Mouse (Mus musculus): Measurements from ENCODE around the gene Pgm2.

DNA sequence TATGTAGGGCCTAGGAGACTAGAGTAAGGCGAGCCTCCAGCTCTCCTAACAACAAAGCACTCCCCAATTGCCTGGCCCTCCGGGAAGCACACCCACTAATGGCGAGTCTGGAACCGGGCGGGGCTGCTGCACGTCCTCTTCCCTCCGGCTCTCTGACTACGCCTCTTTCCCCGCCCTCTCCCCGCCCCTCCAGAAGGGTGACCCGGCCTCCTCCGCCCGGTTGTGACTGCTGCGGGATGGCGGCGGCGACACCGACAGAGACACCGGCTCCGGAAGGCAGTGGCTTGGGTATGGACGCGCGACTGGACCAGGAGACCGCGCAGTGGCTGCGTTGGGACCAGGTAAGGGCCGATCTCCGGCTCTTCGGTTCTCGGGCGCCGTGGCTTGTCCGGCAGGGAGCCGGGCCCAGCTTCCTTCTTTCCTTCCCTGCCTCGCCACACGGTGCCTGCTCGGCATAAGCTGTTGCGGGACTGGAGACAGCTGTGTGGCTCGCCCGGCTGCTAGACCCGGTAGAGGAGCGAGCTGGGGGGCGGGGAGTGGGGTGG is at the start of gene Pgm2:
- TF ChIP-seq CTCF (IDR thresholded peaks at IDR 0.05; ENCODE audit: borderline replicate concordance, extremely low read depth, insufficient read depth, insufficient read length) (no peak), POLR2A (IDR thresholded peaks at IDR 0.05; ENCODE audit: borderline replicate concordance, extremely low read depth, insufficient read depth, insufficient read length, poor library complexity, severe bottlenecking) (peak; percentile 64; the same call in 1 of the 2 replicates)
